Mouse (Mus musculus): ENCODE data around the gene Zfp410.
"Not testable (repeated sequence)": the region's sequence is repeated elsewhere in the genome, so short reads cannot be mapped to it uniquely, and the experiment has no call there.

Gene Zfp410

GRCm38 (mm10) chr12:84316721-84317621, at the start of gene Zfp410:
Zfp410 (plus strand) TSS chr12:84316852.
- peak; percentile 72 for DNase-seq (ENCODE audit: low spot score)

- DNase-seq (ENCODE audit: low spot score) = no peak
Observed at GRCm38 (mm10) chr12:84267264-84267663, 49.4 kb upstream of the Zfp410 start.

DNA sequence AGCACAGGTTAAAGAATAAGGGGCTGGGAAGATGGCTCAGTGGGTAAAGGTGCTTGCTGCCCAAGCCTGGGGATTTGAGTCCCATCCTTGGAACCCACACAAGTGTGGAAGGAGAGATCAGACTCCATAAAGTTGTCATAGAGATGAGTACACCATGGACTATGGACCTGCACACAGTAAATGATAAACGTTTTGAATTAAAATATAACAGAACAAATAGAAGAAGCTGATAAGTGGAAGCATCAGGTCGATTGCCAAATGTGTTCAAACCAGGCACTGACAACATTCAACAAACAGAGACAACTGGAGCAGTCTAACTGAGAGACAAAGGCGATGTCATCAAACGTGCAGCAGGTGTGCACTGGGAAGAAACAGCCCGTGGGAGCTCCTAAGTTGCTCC, 43.3 kb upstream of the Zfp410 start:
- DNase-seq (ENCODE audit: low spot score) = no peak

DNA sequence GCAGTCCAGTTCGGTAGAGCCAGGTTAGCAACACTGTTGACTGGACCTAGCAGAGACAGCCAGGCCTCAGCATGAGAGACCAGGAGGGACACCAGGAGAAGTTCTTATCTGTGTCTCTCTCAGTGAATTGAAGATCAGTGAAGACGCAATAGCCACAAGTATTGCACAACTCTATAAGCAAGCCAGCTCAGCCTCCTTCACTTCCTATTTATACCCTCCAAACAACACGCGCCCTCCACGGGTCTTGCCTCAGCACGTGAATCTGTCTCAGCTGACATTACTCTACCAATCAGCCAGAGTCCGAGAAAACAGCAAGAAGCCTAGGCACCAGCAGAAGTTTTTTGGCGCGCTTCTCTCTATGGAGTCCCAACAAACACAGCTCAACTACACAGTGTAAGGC, 41.4 kb upstream of the Zfp410 start:
- no peak for DNase-seq (ENCODE audit: low spot score)

DNA sequence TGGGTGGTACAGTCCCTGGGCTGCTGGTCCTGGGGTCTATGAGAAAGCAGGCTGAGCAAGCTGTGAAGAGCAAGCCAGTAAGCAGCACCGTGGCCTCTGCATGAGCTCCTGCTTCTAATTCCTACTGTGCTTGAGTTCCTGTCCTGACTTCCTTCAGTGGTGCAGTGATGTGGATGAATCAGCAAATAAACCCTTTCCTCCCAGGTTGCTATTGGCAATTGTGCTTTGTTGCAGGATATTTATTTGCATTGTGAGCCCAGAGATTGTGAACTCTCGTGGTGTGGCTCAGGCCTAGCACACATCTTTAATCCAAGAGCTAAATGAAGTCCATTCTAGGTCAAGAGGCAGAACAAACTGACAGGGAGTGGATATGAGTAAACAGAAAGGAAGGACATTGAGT, 40.4 kb upstream of the Zfp410 start:
- DNase-seq (ENCODE audit: low spot score) = no peak

GRCm38 (mm10) chr12:84276799-84277198, 39.9 kb upstream of the Zfp410 start:
- DNase-seq (ENCODE audit: low spot score) = no peak

- no peak for DNase-seq (ENCODE audit: low spot score)
Observed at GRCm38 (mm10) chr12:84277832-84278231, 38.8 kb upstream of the Zfp410 start.

DNA sequence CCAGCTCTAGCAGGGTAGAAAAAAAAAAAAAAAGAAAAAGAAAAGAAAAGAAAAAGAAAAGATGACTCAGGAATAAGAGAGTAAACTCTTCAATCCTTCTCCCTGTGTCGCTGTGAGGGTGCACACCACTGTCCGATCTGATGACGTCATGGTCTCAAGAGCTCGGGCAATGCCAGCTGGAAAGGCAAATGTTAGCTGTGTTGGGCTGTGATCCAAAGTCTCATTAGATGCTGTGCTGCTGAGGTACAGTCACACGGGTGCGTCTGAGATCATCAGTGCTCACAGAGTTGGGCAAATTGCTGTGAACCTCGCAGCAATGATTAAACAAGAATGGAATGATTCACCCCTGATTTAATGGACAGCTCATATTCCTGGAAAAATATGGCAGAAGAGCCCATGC, 37.8 kb upstream of the Zfp410 start:
- no peak for DNase-seq (ENCODE audit: low spot score)

GRCm38 (mm10) chr12:84284391-84284790, 32.3 kb upstream of the Zfp410 start:
- no peak for DNase-seq (ENCODE audit: low spot score)

GRCm38 (mm10) chr12:84284885-84285592, 31.6 kb upstream of the Zfp410 start, which contains the start of gene Ptgr2:
Ptgr2 (plus strand) TSS chr12:84285232.
- peak; percentile 84 for DNase-seq (ENCODE audit: low spot score)

DNA sequence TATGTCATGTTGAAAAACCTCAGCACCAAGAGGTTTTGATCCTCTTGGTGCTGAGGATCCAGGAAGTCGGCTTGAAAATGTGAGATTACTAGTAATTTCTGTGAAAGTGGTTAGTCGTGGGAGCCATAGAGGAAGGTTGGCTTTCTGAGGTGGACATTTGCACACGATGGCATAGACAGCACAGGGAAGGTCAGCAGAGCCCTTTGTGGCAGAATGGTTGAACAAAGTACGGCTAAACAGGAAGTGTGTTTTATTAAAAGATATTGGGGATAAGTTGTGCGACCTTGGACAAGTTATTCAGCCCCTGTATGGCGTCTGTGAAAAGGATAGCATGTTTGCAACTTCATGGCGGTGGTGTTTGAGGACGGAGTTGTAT, 31.1 kb upstream of the Zfp410 start:
- DNase-seq (ENCODE audit: low spot score) = no peak

GRCm38 (mm10) chr12:84288461-84288860, 28.2 kb upstream of the Zfp410 start:
- DNase-seq (ENCODE audit: low spot score) = peak; percentile 21

- DNase-seq (ENCODE audit: low spot score) = no peak
Observed at GRCm38 (mm10) chr12:84297851-84298250, 18.8 kb upstream of the Zfp410 start.

DNA sequence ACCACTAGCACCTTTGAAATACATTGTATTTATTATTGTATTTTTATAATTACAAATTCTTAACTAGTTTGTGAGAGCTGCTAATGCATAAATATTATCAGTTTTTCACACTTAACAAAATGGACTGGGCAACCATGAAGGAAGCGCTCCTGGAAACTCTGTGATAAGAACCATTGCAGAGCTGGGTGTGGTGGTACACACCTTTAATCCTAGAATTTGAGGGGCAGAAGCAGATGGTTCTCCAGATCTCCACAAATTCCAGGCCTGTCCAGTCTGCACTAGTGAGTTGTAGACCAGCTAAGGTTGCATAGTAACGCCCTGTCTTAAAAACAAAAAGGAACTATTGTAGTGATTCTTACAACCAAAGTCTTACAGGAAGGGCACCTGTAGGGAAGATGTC, 17.4 kb upstream of the Zfp410 start:
- no peak for DNase-seq (ENCODE audit: low spot score)

- DNase-seq (ENCODE audit: low spot score) = no peak
Observed at GRCm38 (mm10) chr12:84304101-84304500, 12.6 kb upstream of the Zfp410 start.

DNA sequence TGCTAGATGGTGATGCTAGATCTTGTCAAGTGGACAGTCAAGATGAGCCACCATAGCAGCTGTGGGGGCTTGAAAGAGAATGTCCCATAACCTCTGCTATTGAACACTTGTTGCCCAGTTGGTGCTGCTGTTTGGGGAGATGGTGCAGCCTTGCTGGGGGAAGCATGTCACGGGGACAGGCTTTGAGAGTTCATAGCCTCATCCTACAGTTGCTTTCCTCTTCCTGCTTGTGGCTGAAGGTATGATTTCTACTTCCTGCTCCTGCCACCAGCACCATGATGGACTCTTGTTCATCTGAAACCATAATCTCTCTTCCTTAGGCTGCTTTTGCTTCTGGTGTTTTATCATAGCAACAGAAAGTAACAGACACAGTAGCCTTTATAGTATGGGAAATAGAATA, 12.1 kb upstream of the Zfp410 start:
- no peak for DNase-seq (ENCODE audit: low spot score)

- DNase-seq (ENCODE audit: low spot score) = no peak
Observed at GRCm38 (mm10) chr12:84311306-84311705, 5.3 kb upstream of the Zfp410 start.

- DNase-seq (ENCODE audit: low spot score) = no peak
Observed at GRCm38 (mm10) chr12:84316006-84316405, 646 bp upstream of the Zfp410 start.

DNA sequence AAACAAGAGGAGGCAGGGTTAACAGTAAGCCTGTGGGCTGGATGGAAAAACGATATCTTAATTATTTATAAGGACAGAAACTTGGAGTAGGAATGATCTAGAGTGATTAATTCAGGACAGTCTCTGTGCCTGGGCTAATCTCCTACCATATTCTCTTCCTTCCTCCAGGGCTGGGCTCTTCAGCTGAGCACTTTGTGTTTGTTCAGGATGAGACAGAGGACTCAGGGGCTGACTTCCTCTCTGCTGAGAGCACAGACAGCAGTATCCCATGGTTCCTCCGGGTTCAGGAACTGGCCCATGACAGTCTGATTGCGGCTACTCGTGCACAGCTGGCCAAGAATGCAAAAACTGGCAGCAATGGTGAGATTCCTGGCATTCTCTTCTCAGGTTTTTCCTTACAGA, 10.5 kb downstream of the Zfp410 start:
- DNase-seq (ENCODE audit: low spot score) = no peak

- no peak for DNase-seq (ENCODE audit: low spot score)
Observed at GRCm38 (mm10) chr12:84336963-84337625, 20.4 kb downstream of the Zfp410 start.

GRCm38 (mm10) chr12:84347192-84347591, 30.5 kb downstream of the Zfp410 start:
- DNase-seq (ENCODE audit: low spot score) = peak; percentile 22

GRCm38 (mm10) chr12:84358699-84359098, 42.0 kb downstream of the Zfp410 start:
- DNase-seq (ENCODE audit: low spot score) = not testable (repeated sequence)
